Mouse (Mus musculus) gastrocnemius, postnatal 4 days (tissue): Measurements from ENCODE around the gene Twnk. TPM values are rescaled to one million over a fixed set of nuclear protein-coding genes. Genes with fewer than 3 reads are reported as not detected.

Source experiments
- DNase-seq, 2 experiments: peaks; one replicate each; pipeline ENCODE4 v3.0.0; 2021 to 2022; ENCODE audit warnings: low spot score in 2 of 2, mixed read lengths in 2 of 2
- total RNA-seq, 2 experiments: library from RNA; stranded (reverse); gene quantifications; 2 replicates each; pipeline ENCODE4 v1.2.3; 2021

Gene Twnk
- total RNA-seq, 2 experiments from 2014 or later, result 14.6 to 14.9 TPM

- DNase-seq, result peak in 1 of 2 experiments; percentile 42
Observed at GRCm38 (mm10) chr19:45047935-45048643, 42.6 kb downstream of the Twnk start.

- no peak for DNase-seq
Observed at GRCm38 (mm10) chr19:45048644-45049365, 43.3 kb downstream of the Twnk start.

- DNase-seq, result no peak
Observed at GRCm38 (mm10) chr19:45049523-45049922, 44.1 kb downstream of the Twnk start.

GRCm38 (mm10) chr19:45053451-45053850 is 48.0 kb downstream of the Twnk start:
- no peak for DNase-seq

GRCm38 (mm10) chr19:45054892-45055690 is 49.6 kb downstream of the Twnk start:
- no peak for DNase-seq

- DNase-seq, result no peak
Observed at GRCm38 (mm10) chr19:45056364-45056763, 50.9 kb downstream of the Twnk start.

GRCm38 (mm10) chr19:45056908-45057698 is 51.6 kb downstream of the Twnk start:
- DNase-seq, result no peak

- DNase-seq, result no peak
Observed at GRCm38 (mm10) chr19:45057724-45058112, 52.3 kb downstream of the Twnk start.

GRCm38 (mm10) chr19:45058113-45058839 is 52.8 kb downstream of the Twnk start:
- DNase-seq, result peak; percentile 79 to 92

GRCm38 (mm10) chr19:45058841-45059240 is 53.4 kb downstream of the Twnk start:
- no peak for DNase-seq

Other genes with a start within 250 kb of the Twnk start
- gene Pax2, start 249.6 kb upstream of the Twnk start, total RNA-seq, result not detected
- gene Slf2, start 74.5 kb upstream of the Twnk start, total RNA-seq, result 10 to 100 TPM; 46.8 to 52.4 TPM
- gene Sema4g, start 16.6 kb upstream of the Twnk start, total RNA-seq, result 1 to 10 TPM; 2.5 to 3.4 TPM
- 10 to 100 TPM; 34.8 to 37.5 TPM for gene Mrpl43, start 779 bp downstream of the Twnk start, total RNA-seq
- 10 to 100 TPM; 58.5 to 59.4 TPM for gene Lzts2, start 8.8 kb downstream of the Twnk start, total RNA-seq
- gene Pdzd7, start 40.1 kb downstream of the Twnk start, total RNA-seq, result 1 to 10 TPM; 1.2 to 2.0 TPM
- gene Sfxn3, start 41.8 kb downstream of the Twnk start, total RNA-seq, result 10 to 100 TPM; 24.1 to 25.2 TPM
- 1 to 10 TPM; 8.0 to 8.9 TPM for gene Kazald1, start 69.6 kb downstream of the Twnk start, total RNA-seq
- under 1 TPM in 1 of 2 experiments, not detected in 1; 0.31 TPM for gene Tlx1, start 145.0 kb downstream of the Twnk start, total RNA-seq
- gene Lbx1, start 230.1 kb downstream of the Twnk start, total RNA-seq, result 10 to 100 TPM; 24.2 to 26.0 TPM